Mouse (Mus musculus): ENCODE data around the gene Jph2. TPM values are rescaled to one million over a fixed set of nuclear protein-coding genes. Genes with fewer than 3 reads are reported as not detected.
"Not testable (repeated sequence)": the region's sequence is repeated elsewhere in the genome, so short reads cannot be mapped to it uniquely, and the experiment has no call there.

The Jph2 gene
- total and polyA plus RNA-seq, 3 experiments, result 3.1 to 8.2 (median 6.2) TPM

DNA sequence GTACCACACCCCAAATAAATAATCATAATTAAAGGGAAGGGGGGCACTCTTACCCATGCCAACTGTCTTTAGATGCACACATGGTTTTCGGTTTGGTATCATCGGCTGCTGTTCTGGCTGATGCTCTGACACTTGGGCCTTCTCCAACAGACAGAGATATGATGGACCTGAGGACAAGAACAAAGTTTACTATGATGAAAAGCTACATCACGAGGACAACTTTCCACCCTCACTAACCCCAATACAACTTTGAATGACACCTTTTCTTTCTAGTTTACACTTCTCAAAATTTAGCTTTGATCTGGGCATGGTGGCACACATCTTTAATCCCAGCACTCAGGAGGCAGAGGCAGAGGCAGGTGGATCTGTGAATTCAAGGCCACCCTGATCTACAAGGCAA is 13.6 kb upstream of the Jph2 start:
- DNase-seq, result not testable (repeated sequence)

DNA sequence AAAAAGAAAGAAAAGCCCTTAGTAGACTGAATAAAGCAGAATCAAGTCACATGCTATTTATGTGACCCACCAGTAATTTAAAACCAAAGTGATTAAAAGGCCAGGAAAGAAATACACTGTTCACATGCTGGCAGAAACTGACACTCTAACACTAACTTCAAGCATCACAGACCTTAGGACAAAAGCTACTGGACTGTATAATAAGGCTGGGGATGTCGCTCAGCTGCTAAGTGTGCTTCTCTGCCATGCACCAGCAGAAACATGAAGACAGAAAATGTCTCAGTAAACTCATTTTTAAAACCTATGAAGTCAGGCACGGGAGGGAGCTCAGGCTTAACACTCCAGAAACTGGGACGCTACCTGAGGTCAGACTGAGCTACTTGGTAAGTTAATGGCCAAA is 12.4 kb upstream of the Jph2 start:
- no peak for DNase-seq

DNA sequence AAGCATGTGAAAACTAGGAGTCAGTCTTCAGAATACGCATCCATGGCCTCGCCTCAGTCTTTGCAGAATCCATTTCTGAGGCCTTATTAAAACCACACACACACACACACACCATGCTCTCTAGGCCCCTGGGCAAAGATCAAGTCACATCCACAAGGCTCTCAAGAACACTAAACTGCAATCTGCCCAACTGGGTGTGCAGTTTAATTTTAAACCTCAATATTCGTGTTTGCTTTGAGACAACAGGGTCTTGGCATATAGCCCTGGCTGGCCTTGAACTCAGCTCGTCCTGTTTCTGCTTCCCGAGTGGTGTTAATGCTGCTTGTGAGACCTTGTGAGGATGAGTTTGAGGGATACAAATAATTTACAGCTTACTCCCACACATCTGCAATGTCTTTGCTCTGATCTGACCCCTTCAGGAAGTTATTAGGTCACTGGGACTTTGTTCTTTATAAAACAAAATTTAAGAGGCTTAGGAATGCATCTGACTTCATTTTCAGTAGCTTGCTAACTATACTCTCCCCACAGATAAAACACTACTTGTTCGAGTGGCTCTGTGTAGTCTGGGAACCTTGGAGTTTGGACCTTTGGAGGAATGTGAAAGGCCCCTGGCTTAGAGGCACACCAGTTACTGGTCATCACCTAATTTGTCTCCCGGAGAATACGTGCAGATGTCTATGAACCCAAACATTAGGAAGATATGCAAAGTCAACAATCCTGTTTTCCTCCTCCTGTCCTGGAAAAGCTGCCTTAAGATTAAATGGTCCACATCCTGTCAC is 6.4 kb upstream of the Jph2 start:
- peak; percentile 65 for DNase-seq

DNA sequence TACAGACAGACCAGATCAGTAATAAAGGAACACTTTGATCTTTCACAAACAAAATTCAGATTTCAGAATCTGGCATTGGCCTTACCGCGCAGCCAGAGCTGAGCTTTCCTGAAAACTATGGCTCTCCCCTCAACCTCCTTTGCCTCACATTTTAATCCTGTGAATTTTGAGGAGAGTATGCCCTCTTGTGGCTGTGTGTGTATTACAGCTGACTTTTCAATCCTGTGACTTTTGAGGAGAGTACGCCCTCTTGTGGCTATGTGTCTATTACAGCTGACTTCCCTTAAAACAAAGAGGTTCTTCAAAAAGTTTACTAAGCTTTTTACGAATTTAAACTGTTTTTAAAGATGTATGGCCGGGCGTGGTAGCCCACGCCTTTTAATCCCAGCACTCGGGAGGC is 3.4 kb upstream of the Jph2 start:
- peak; percentile 79 for DNase-seq

- DNase-seq, result no peak
Observed at GRCm38 (mm10) chr2:163399222-163399621, 1.4 kb upstream of the Jph2 start.

DNA sequence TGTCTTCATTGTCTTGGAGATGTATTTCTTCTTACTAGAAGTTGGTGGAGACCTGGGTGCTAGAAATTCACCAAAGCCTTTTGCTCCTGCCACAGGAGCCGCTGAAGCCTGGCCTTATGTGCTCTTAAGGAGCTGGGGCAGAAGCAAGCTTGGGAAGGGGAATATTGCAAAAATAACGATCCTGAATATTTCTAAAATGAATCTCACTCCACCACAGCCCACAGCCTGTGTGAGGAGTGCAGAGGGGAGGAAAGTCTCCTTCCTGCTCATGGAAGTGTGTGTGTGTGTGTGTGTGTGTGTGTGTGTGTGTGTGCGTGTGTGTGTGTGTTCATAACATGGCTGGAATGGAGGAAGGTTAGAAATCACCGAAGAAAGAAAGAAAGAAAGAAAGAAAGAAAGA is 977 bp upstream of the Jph2 start:
- no peak for DNase-seq

- DNase-seq, result no peak
Observed at GRCm38 (mm10) chr2:163397071-163397470, 722 bp downstream of the Jph2 start.

DNA sequence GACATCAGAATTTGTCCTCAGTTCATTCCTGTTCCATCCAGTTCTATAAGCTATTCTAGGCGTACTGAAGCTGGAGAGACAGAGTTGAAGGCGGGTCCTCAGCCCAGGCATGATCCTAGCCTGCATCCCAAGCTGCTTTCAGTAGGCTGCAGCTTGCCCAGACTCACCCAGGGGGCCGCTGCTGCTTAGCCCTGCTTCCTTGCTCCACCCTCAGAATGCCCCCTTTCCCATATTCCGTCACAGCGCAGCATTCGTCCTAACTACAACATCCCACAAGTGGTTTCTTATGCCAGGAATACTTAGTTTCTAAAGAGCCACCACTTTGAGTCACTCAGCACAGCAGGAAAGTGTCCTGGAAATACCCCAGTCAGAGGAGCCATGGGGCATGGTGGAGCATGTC is 2.8 kb downstream of the Jph2 start:
- DNase-seq, result no peak

DNA sequence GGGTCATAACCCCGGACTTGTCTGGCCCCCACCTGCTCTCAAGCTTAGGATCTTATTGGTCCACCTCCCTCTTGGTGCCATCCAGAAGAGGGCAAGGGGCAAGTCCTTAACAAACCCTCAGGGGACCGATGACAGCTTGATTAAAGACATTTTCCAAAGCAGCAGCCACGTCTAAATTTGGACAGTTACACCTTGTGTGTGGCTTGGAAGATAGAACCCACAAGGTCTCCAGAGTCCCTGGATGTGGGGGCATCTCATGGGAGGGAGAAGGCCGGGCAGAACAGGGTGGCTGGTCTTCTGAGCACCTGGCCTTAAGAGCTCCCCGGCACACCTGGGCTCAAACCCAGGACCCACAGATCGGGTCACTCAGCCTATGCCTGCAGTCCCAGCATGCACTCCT is 3.8 kb downstream of the Jph2 start:
- no peak for DNase-seq

GRCm38 (mm10) chr2:163393241-163393640 is 4.6 kb downstream of the Jph2 start:
- DNase-seq, result no peak

DNA sequence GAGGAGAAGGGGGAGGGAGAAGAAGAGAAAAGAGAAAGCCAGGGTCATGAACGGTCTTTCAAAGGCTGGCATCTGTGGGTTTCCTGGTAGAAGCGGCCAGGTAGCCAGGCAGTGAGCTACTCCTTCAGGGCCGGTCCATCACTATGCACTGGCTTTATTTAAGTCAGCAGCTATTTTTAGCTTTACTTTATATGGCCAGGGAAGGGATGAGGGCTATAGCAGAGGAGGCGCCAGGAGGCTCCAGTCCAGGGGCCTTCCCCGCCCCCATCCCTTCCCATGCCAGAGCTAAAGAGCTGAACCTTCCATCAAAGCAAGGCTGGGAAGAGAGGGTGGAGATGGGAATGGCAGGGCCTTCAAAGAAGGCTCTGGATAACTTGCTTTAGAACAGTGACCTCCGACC is 5.4 kb downstream of the Jph2 start:
- no peak for DNase-seq

GRCm38 (mm10) chr2:163386423-163387190 is 11.2 kb downstream of the Jph2 start:
- no peak for DNase-seq

- no peak for DNase-seq
Observed at GRCm38 (mm10) chr2:163385126-163385525, 12.7 kb downstream of the Jph2 start.

- DNase-seq, result no peak
Observed at GRCm38 (mm10) chr2:163381246-163381645, 16.5 kb downstream of the Jph2 start.

GRCm38 (mm10) chr2:163379366-163379765 is 18.4 kb downstream of the Jph2 start:
- no peak for DNase-seq

DNA sequence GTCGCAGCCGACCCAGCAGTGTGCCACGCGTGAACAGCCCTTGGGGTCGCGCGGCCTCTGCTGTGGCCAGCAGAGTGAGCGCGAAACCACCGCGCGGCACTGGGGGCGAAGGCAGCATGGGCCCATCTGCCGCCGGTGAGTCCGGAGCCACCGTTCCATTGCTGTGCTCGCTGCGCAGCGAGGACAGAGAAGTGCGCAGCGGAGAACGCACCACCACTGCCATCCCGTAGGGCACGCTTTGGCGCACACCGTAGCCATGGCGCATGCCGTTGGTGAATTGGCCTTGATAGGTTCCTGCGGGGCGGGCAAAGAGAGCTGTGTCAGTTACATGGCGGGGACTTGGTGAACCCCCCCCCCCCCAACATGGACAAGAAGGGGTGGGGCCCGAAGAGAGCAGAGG is 21.7 kb downstream of the Jph2 start:
- DNase-seq, result no peak

- no peak for DNase-seq
Observed at GRCm38 (mm10) chr2:163375468-163375867, 22.3 kb downstream of the Jph2 start.

- DNase-seq, result no peak
Observed at GRCm38 (mm10) chr2:163372627-163373026, 25.2 kb downstream of the Jph2 start.

GRCm38 (mm10) chr2:163370175-163370574 is 27.6 kb downstream of the Jph2 start:
- DNase-seq, result no peak

GRCm38 (mm10) chr2:163364785-163365541 is 32.8 kb downstream of the Jph2 start:
- DNase-seq, result no peak

DNA sequence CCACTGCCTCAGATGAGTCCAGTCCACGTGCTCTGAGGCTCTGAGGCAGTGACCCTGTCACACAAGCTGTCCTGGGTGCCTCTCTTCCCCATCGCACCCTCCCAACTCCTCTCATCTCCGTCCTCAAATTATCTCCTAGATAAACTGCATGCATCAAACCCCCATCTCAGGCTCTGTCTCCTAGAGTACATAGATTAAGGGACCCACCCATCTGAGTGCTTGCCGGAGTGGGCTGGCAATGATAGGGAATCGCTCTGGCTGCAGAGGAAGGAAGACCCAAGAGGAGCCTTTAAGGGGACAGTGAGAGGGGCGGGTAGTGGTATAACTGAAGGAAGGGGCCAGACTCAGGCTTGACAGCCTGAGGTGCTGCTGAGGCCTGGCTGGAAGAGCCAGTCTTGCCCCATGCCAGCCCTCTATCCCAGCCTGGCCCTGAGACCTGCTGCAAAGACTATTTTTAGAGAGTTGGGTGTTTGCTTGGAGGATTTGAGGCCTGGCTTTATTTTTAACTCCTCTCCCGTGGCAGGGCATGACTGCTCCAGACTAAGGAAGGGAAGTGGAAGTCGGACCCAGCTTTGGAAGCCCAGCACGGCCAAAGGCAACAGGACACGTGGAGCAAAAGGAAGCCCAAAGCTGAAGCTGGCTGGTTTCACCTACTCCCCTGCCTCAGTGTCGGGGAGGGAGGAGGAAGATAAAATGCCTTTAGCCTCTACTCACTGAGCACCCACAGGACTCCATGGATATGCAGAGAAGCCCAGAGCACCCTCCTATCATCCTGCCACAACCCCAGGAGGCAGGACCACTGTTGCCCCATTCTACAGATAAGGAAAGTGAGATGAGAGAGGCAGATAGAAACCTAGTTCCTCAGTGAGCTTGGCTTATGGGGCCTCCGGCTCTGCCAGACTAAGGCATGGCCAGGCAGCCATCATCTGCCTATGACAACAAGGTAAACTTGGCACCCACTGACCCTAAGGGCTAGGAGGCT is 34.6 kb downstream of the Jph2 start:
- DNase-seq, result no peak
